Mouse (Mus musculus) T-helper 2 cell (primary cell): ENCODE measurements around the gene Gm42906.

Source experiments
- in situ Hi-C: fragments of 300-600 bp; cut with MboI, MseI; formaldehyde crosslinking; loops from one replicate; pipeline ENCODE4 v1.15.1; 2025; ENCODE audit warnings: high pct_unique_total_duplicates

Gm42906 gene

GRCm38 (mm10) chr5:151299576-151299975, 128.4 kb downstream of the Gm42906 start:
- in situ Hi-C loops, result loop anchor here (25.0 kb wide), 1 partner anchor 1637 kb away; no protein-coding TSS in a partner anchor

- in situ Hi-C loops, result loop anchor here (25.0 kb wide), 1 partner anchor 1636 kb away; no protein-coding TSS in a partner anchor
Measured at GRCm38 (mm10) chr5:151298371-151298770, 129.6 kb downstream of the Gm42906 start.

DNA sequence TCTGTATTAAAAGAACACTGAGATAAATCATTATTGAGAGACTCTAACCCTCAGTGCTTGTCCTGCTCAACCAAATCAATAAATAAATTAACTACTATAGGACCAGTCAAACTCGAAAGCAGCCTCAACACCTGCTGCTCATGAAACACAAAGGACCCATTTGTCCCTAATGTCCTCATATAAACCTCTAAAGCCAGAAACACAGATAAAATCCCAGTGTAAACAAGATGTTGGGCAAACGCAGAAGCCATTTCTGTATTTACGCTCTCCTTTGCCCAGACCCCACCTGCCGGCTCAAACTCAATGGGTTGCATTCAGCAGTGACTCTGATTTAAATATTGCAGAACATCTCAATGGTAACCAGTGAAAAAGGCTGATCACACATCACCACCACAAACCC, 131.7 kb downstream of the Gm42906 start:
- in situ Hi-C loops, result loop anchor here (25.0 kb wide), 1 partner anchor 1634 kb away; no protein-coding TSS in a partner anchor

DNA sequence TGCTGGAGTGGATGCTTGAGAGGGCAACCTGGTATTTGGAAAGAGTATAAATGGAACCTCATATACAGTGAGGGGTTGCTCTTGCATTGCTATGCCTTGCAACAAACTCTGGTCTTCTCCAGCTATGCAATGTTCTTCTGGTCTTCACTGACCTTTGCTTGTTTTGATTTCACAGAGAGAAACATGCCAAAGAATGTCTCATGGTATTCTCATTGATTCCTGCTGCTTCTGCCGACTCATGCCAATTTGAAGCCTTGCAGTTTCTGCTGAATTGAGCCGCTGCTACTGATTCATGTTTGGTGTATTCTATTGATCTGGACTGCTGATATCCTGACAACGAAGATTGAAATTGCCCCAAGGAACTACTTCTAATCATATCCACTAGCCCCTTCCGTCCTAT, 134.4 kb downstream of the Gm42906 start:
- in situ Hi-C loops, result loop anchor here (25.0 kb wide), 1 partner anchor 1631 kb away; no protein-coding TSS in a partner anchor

- in situ Hi-C loops, result loop anchor here (25.0 kb wide), 1 partner anchor 1630 kb away; no protein-coding TSS in a partner anchor
Measured at GRCm38 (mm10) chr5:151292310-151292709, 135.7 kb downstream of the Gm42906 start.

DNA sequence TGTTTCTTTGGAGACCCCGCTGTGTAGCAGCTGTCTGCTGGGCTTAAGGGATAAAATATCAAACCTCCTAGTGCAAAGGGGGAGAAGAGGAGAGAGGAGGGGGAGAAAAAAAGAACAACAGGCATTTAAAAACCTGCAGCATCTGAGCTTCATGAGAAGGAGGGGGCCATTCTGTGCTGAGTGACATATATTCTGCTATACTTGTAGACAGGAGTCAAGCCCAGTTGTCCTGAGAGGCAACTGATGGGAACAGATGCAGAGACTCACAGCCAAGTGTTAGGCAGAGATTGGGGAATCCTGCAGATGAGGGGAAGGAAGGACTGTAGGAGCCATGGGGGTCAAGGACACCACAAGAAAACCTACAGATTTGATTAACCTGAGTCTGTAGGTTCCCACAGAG, 141.6 kb downstream of the Gm42906 start:
- in situ Hi-C loops, result loop anchor here (25.0 kb wide), 1 partner anchor 1624 kb away; no protein-coding TSS in a partner anchor

GRCm38 (mm10) chr5:151279531-151279930, 148.4 kb downstream of the Gm42906 start:
- in situ Hi-C loops, result loop anchor here (25.0 kb wide), 1 partner anchor 1617 kb away; no protein-coding TSS in a partner anchor

DNA sequence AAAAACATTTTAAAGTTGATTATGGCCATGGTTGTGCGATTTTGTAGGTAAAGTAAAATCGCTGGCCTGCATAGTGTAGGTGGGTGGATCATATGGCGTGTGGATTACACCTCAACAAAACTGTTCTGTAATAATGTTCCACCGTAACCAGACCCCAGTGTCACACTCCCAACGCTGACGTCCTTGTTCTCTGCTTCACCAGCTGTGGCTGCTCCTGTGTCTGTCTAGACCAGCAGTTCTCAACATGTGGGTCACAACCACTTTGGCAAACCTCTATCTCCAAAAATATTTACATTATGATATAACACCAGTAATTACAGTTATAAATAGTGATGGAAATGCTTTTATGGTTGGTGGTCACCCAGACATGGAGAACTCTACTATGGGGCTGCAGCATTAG, 150.0 kb downstream of the Gm42906 start:
- in situ Hi-C loops, result loop anchor here (25.0 kb wide), 1 partner anchor 1616 kb away; no protein-coding TSS in a partner anchor

GRCm38 (mm10) chr5:151275986-151276385, 152.0 kb downstream of the Gm42906 start:
- in situ Hi-C loops, result loop anchor here (25.0 kb wide), 1 partner anchor 1614 kb away; no protein-coding TSS in a partner anchor

DNA sequence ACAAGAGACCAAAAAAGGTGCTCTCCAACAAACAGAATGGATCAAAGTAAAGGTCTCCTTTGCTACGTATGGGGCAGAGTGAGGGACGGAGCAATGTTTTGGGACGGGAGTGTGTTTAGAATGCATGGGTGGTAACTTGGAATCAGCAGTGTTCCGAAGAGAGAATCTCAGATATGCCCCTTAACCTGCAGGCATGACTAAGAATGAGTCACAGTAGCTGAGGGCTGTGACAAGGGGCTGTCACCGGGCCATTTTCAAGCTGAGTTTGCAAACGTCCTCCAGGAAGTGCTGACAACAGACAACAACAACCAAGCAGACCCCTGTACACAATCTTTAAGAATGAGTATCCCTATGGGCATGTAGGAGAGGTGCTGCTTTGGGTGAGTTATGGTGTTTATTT, 153.7 kb downstream of the Gm42906 start:
- in situ Hi-C loops, result no loop called here

DNA sequence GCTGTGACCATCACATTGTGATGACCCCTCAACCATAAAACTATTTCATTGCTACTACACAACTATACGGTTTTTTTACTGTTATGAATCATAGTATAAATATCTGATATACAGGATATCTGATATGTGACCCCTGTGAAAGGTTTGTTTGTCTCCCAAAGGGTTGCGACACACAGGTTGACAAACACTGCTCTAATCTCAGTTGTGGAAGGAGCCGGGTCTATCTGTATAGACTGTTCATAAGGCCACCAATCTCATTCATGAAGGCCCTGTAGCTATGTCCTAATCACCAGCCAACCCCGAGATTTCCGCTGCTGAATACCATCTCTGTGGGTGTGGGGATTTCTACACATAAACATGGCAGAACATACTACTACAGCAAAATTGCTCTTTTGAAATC, 157.1 kb downstream of the Gm42906 start:
- in situ Hi-C loops, result no loop called here

DNA sequence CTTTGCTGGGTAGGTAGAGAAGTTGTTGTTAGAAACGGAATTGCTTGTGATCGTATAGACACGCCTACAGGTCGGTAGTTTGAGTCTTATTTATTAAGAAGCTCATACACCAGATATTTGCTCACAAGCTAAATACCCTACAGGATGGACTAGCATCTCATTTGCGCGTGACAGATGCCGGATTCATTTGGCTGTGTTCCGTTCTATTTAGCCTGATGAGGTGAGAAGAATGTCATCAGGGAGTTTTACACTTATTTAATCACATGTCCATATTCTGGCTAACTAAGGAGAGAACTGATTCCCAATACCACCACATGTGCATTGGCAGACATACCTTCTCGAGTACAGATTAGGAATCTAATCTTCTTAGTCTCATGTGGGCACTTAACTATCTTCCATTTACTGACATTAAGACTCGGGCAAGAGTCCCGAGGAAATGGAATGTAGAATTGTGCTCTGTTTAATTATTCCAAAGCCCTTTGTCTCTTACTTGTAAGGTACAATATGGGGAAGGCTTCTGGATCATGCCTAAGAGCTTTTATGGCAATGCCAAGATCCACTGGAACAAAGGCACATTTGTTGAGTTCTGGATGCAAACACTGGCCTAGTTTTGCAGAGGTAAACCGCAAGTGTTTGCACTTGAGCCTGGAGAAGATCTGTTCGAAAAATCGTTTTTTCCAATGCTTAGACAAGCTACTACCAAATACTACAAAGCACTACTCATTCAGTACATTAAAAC, 160.9 kb downstream of the Gm42906 start:
- in situ Hi-C loops, result no loop called here

DNA sequence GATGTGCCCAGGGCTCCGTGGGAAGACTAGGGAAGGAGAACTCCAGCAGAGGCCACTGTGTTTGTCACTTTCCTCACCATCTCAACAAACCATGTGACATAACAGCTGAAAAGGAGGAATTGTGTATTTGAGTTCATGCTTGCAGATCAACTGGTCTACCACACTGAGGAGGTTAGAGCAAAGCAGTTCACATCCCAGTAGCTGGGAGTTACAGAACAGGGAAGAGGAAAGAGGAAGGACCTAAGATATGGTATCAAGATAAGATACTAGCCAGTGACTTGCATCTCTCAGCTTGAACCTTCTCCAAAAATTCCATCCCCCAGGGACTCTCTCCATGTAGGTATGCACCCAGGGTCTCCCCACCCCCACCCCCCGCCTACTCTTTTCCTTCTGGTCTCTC, 166.4 kb downstream of the Gm42906 start:
- in situ Hi-C loops, result no loop called here

- in situ Hi-C loops, result no loop called here
Measured at GRCm38 (mm10) chr5:151252213-151252612, 175.8 kb downstream of the Gm42906 start.

GRCm38 (mm10) chr5:151251656-151252055, 176.3 kb downstream of the Gm42906 start:
- in situ Hi-C loops, result no loop called here

- in situ Hi-C loops, result no loop called here
Measured at GRCm38 (mm10) chr5:151248671-151249620, 179.0 kb downstream of the Gm42906 start.

GRCm38 (mm10) chr5:151248084-151248483, 179.9 kb downstream of the Gm42906 start:
- in situ Hi-C loops, result no loop called here

DNA sequence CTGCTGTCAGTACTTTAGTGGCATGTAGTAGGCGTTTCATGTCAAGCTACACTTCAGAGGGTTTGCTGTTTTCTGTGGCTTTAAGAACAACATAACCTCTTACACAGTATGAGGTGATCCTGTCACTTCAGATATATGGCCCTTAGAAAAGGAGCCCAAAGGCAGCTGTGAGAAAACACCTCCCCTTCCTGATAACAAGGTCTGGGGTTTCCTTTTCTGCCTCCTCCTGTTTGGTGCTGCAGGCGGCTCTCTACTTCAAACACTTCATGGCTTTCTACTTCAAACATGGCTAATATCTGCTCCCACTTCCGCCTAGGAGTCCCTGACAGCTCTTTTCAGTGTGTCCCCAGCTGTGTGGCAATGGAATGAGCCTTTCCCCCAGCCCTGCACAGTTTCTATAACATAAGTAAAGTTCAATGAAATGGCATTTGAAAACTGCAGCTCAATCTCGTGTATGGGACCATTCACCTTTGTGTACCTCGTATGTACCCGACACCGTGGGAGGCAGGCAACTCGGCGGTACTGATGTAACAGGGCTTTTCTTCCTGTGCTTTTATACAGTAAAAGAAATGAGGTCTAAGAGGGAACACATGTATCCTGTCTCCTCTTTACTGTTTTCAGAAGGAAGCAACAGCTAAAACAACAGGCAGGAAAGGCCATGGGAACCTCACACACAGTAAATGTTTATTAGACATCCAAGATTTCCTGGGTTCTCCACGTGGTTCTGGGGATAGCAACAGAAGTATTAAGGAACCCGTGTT, 180.7 kb downstream of the Gm42906 start:
- in situ Hi-C loops, result no loop called here

GRCm38 (mm10) chr5:151246287-151246686, 181.7 kb downstream of the Gm42906 start:
- in situ Hi-C loops, result no loop called here

DNA sequence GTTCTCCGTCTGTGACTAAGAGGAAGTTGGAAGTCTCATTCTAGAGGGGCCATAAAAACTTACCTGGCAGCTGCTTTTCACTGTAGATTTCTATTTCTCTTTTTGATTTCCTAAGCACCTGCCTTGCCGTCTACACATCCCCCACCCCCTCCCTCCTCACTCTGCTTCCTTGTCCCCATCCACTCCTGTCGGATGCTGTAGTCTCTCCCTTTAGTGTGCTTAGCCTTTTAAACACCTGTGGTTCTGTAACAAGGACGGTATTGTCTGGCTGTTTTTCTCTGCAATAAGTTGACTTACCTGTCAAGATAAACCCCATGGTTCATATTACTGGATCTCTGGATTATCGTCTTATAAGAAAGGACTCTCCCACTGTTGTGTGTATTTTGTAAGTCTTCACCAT, 182.4 kb downstream of the Gm42906 start:
- in situ Hi-C loops, result no loop called here

DNA sequence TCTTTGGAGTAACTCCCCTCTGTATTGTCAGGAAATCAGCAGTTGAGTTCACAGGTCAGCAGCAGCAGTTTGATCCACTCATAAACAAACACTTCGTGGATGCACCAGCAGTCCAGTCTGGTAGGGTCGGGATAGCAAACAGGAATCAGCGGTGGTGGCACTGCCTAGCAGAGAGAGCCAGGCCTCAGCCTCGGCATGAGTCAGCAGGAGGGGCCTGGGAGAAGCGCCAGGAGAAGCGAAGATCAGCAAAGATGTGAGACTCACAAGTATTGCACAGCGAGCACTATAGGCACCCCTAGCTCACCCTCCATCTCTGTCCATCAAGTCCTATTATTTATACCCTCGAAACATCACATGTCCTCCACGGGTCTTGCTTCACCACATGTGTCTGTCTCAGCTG, 189.2 kb downstream of the Gm42906 start:
- in situ Hi-C loops, result no loop called here
